Mouse (Mus musculus) myocyte (in vitro differentiated cells): ENCODE results near the gene Araf. TPM values are rescaled to one million over a fixed set of nuclear protein-coding genes. Genes with fewer than 3 reads are reported as not detected.

ENCODE experiments used
- H3K27me3 ChIP-seq: one replicate; pipeline ENCODE4 v1.6.1; 2011; ENCODE audit not compliant: control insufficient read depth, insufficient read depth, insufficient read length
- H3K36me3 ChIP-seq: one replicate; pipeline ENCODE4 v1.6.1; 2011; ENCODE audit not compliant: control insufficient read depth, insufficient read depth
- H3K4me2 ChIP-seq: one replicate; pipeline ENCODE4 v1.6.1; 2011; ENCODE audit warnings: low read depth, control low read depth
- H3K4me3 ChIP-seq: one replicate; pipeline ENCODE4 v1.5.1; 2011; ENCODE audit warnings: mild to moderate bottlenecking, control low read depth, moderate library complexity
- H3K79me2 ChIP-seq: one replicate; pipeline ENCODE4 v1.6.1; 2011; ENCODE audit not compliant: control insufficient read depth, insufficient read depth
- H3ac ChIP-seq: one replicate; pipeline ENCODE4 v1.6.1; 2011; ENCODE audit not compliant: control insufficient read depth, insufficient read length
- CEBPB ChIP-seq: IDR thresholded peaks from 2 replicates; pipeline ENCODE4 v1.6.1; 2011; ENCODE audit warnings: mild to moderate bottlenecking, moderate library complexity; ENCODE audit not compliant: poor library complexity, insufficient read depth, severe bottlenecking
- E2F4 ChIP-seq: IDR thresholded peaks from one replicate; pipeline ENCODE4 v1.6.1; 2011; ENCODE audit warnings: mild to moderate bottlenecking, control low read depth, moderate library complexity; ENCODE audit not compliant: insufficient read depth
- MAX ChIP-seq: IDR thresholded peaks from one replicate; pipeline ENCODE4 v1.6.1; 2011; ENCODE audit warnings: low read depth, mild to moderate bottlenecking, control low read depth
- MYOD1 ChIP-seq, 3 experiments: IDR thresholded peaks; one replicate each; pipeline ENCODE4 v1.6.1; 2011; ENCODE audit warnings: control low read depth in 2 of 3, low read depth in 2 of 3, mild to moderate bottlenecking in 2 of 3, moderate library complexity in 1 of 3; ENCODE audit not compliant: insufficient read length in 2 of 3, control insufficient read depth in 1 of 3
- MYOG ChIP-seq, 3 experiments: IDR thresholded peaks; one replicate each; pipeline ENCODE4 v1.6.1; 2011; ENCODE audit warnings: control low read depth in 2 of 3, low read depth in 2 of 3, mild to moderate bottlenecking in 2 of 3; ENCODE audit not compliant: insufficient read length in 2 of 3, control insufficient read depth in 1 of 3, insufficient read depth in 1 of 3
- POLR2A ChIP-seq: IDR thresholded peaks from one replicate; pipeline ENCODE4 v1.6.1; 2011; ENCODE audit warnings: low read depth, mild to moderate bottlenecking, control low read depth, moderate library complexity; ENCODE audit not compliant: insufficient read length
- POLR2AphosphoS2 ChIP-seq: IDR thresholded peaks from one replicate; pipeline ENCODE4 v1.6.1; 2011; ENCODE audit warnings: low read depth, control low read depth; ENCODE audit not compliant: insufficient read length
- REST ChIP-seq: IDR thresholded peaks from one replicate; pipeline ENCODE4 v1.6.1; 2011; ENCODE audit warnings: mild to moderate bottlenecking, control low read depth, moderate library complexity; ENCODE audit not compliant: insufficient read depth, insufficient read length
- SRF ChIP-seq: IDR thresholded peaks from one replicate; pipeline ENCODE4 v1.6.1; 2011; ENCODE audit warnings: low read depth; ENCODE audit not compliant: control insufficient read depth, insufficient read length
- TCF12 ChIP-seq: IDR thresholded peaks from one replicate; pipeline ENCODE4 v1.6.1; 2011; ENCODE audit warnings: mild to moderate bottlenecking, control low read depth; ENCODE audit not compliant: poor library complexity, insufficient read depth, severe bottlenecking
- TCF3 ChIP-seq: IDR thresholded peaks from one replicate; pipeline ENCODE4 v1.6.1; 2011; ENCODE audit warnings: low read depth, control low read depth; ENCODE audit not compliant: insufficient read length
- USF1 ChIP-seq: IDR thresholded peaks from one replicate; pipeline ENCODE4 v1.6.1; 2011; ENCODE audit warnings: low read depth, mild to moderate bottlenecking, control low read depth, moderate library complexity
- polyA plus RNA-seq: library from polyadenylated mRNA; unstranded; fragments of >200 nt; fragmentation: generic; extraction: Trizol; gene quantifications from one replicate; pipeline ENCODE4 v1.2.1, GENCODE M21; 2012; ENCODE audit warnings: missing spikeins

Gene Araf
- polyA plus RNA-seq = 66.5 TPM

DNA sequence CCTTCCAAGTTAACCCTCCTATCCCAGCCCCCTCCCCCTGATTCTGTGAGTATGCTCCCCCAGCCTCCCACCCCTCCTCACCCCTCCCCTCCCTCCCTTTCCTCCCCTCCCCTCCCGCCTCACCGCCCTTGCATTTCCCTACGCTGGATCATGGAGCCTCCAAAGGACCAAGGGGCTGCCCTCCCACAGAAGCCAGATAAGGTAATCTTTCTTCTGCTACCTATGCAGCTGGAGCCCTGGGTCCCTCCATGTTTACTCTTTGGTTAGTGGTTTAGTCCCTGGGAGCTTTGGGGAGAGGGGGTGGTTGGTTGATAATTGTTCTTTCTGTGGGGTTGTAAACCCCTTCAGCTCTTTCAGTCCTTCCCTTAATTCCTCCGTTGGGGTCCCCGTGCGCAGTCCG lies at the start of gene Araf:
Gene Araf (plus strand): TSS at position 134 of the 400 bp plus-strand sequence.
- no peaks in the 10 kb centered on the region for H3K79me2 ChIP-seq
- H3ac ChIP-seq = no peak within 1 kb of the TSS
- H3K27me3 ChIP-seq = no peaks in the 10 kb centered on the region
- H3K36me3 ChIP-seq = no peaks in the 10 kb centered on the region
- no peak within 1 kb of the TSS for H3K4me3 ChIP-seq
- TF ChIP-seq SRF (no peak), E2F4 (no peak)
- H3K4me2 ChIP-seq = no peak within 1 kb of the TSS

DNA sequence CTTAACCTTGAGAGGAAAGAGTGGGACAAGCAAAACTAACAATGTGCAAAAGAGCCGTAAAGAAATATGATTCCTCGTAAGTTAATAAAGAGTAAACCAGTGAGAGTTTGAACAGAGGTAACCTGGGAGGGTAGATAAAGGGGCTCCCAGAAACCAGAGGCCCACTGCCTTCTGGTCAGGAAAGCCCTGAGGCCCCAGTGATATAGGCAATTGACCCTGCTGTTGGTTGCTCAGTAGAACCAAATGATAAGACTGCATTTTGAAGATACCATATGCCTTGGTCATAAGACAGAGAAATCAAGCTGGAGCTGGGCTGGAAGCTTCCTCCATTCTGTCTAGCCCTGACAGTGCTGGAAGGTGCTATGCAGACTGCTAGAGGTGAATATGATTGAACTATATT lies 48.8 kb upstream of the Araf start:
- TF ChIP-seq POLR2AphosphoS2 (no peak), E2F4 (no peak), POLR2A (no peak), TCF3 (no peak), TCF12 (no peak), REST (no peak), MYOD1 (IDR thresholded peaks at IDR 0.05; ENCODE audit: control insufficient read depth in 1 of 3, insufficient read length in 2 of 3, low read depth in 2 of 3) (no peak), MAX (no peak), SRF (no peak), USF1 (no peak), MYOG (IDR thresholded peaks at IDR 0.05; ENCODE audit: control insufficient read depth in 1 of 3, insufficient read depth in 1 of 3, insufficient read length in 2 of 3, low read depth in 2 of 3) (no peak), CEBPB (no peak)

DNA sequence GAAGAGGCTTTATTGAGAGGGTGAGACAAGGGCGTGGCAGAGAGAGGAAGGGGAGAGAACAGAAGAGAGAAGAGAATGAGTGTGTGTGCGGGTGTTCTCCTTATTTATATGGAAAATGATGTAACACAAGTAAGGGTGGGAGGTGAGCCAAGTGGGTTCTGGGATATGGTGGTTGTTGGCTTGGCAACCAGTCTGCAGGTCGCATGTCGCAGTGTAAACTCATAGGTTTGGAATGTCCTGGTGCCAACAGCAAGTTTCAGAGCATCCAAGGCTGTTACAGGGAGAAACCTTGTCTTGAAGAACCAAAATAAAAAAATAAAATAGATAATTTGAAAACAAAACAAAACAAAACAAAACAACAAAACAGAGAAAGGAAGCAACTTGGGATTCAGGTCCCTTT lies 36.4 kb upstream of the Araf start:
- H3K4me2 ChIP-seq = peak overlapping the region; percentile 12
- TF ChIP-seq MYOG (IDR thresholded peaks at IDR 0.05; ENCODE audit: control insufficient read depth in 1 of 3, insufficient read depth in 1 of 3, insufficient read length in 2 of 3, low read depth in 2 of 3) = no peak
- TF ChIP-seq USF1 = no peak
- TF ChIP-seq TCF12 = no peak
- TF ChIP-seq POLR2A = no peak
- TF ChIP-seq POLR2AphosphoS2 = no peak
- no peak for TF ChIP-seq REST
- no peak for TF ChIP-seq MYOD1 (IDR thresholded peaks at IDR 0.05; ENCODE audit: control insufficient read depth in 1 of 3, insufficient read length in 2 of 3, low read depth in 2 of 3)
- no peaks in the 10 kb centered on the region for H3K79me2 ChIP-seq
- H3ac ChIP-seq = no peak overlapping the region
- H3K36me3 ChIP-seq = no peaks in the 10 kb centered on the region
- H3K4me3 ChIP-seq = no peak overlapping the region
- no peaks in the 10 kb centered on the region for H3K27me3 ChIP-seq

More for the DNA sequence above, 48.8 kb upstream of the Araf start:
- no peaks in the 10 kb centered on the region for H3K27me3 ChIP-seq
- no peak overlapping the region for H3K4me3 ChIP-seq
- H3K79me2 ChIP-seq = no peaks in the 10 kb centered on the region
- H3K36me3 ChIP-seq = no peaks in the 10 kb centered on the region
- no peak overlapping the region for H3ac ChIP-seq
- no peak overlapping the region for H3K4me2 ChIP-seq

DNA sequence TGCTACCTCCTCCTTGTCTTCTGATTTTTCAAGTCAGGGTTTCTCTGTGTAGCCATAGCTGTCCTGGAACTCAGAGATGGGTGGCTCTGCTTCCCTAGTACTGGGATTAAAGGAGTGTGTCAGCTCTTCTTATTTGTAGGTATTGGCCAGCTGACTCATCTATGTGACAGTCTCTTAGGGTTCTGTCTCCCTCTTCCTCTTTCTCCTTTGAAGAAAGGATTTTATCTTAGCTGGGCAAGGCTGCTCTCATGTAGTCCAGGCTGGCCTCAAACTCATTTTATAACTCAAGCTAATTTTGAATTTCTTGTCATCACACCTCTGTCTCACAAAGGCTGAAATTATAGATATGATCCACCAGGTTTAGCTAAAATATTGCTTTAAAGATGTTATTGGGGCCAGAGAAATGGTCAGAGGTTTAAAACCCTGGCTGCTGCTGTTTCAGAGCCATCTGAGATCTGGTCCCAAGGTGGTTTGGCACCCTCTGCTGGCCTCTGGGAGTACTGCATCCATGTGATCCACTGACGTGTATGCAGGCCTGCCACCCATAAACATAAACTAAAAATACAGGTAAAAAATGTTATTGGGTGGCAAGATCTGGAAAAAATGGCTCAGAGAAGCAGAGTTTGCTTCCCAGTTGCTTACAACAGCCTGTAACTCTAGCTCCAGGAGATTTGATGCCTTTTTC lies 26.8 kb upstream of the Araf start:
- Histone ChIP-seq H3ac (no peak overlapping the region), H3K4me2 (no peak overlapping the region), H3K27me3 (no peaks in the 10 kb centered on the region), H3K79me2 (no peaks in the 10 kb centered on the region), H3K4me3 (no peak overlapping the region), H3K36me3 (no peaks in the 10 kb centered on the region)
- TF ChIP-seq USF1 (no peak), POLR2AphosphoS2 (no peak), MAX (no peak), MYOD1 (IDR thresholded peaks at IDR 0.05; ENCODE audit: control insufficient read depth in 1 of 3, insufficient read length in 2 of 3, low read depth in 2 of 3) (no peak), TCF3 (no peak), E2F4 (no peak), MYOG (IDR thresholded peaks at IDR 0.05; ENCODE audit: control insufficient read depth in 1 of 3, insufficient read depth in 1 of 3, insufficient read length in 2 of 3, low read depth in 2 of 3) (no peak), SRF (no peak), POLR2A (no peak), REST (no peak), TCF12 (no peak), CEBPB (no peak)

DNA sequence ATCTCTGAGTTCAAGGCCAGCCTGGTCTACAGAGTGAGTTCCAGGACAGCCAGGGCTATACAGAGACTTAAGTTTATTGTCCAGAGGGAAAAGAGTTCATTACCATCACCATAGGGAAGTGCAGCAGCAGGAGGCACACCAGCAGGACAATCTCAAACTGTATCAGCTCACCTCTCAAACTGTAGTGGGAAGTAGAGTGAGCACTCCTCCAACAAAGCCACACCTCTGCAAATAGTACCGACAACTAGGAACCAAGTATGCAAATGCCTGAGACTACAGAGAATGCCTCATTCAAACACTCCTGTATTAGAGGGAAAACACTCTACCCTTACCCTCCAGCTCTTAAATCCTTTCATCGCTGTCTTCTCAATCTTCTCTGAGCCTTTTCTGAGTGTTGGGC lies 25.9 kb upstream of the Araf start:
- H3K4me2 ChIP-seq = no peak overlapping the region

More for the DNA sequence above, 25.9 kb upstream of the Araf start:
- no peaks in the 10 kb centered on the region for H3K27me3 ChIP-seq
- no peak overlapping the region for H3ac ChIP-seq
- no peak for TF ChIP-seq MYOD1 (IDR thresholded peaks at IDR 0.05; ENCODE audit: control insufficient read depth in 1 of 3, insufficient read length in 2 of 3, low read depth in 2 of 3)
- no peak for TF ChIP-seq MYOG (IDR thresholded peaks at IDR 0.05; ENCODE audit: control insufficient read depth in 1 of 3, insufficient read depth in 1 of 3, insufficient read length in 2 of 3, low read depth in 2 of 3)
- no peak for TF ChIP-seq TCF3
- no peak for TF ChIP-seq POLR2AphosphoS2
- TF ChIP-seq TCF12 = no peak
- no peak for TF ChIP-seq E2F4
- no peak for TF ChIP-seq MAX
- no peak for TF ChIP-seq POLR2A
- no peak for TF ChIP-seq USF1
- no peak for TF ChIP-seq REST
- TF ChIP-seq SRF = no peak
- no peak for TF ChIP-seq CEBPB
- H3K36me3 ChIP-seq = no peaks in the 10 kb centered on the region
- no peaks in the 10 kb centered on the region for H3K79me2 ChIP-seq
- H3K4me3 ChIP-seq = no peak overlapping the region
